Mouse (Mus musculus): ENCODE measurements at regions not wholly inside any gene's neighbourhood (a gene's known extent, or its start where the extent isn't known, plus 50 kb on each side); places are given as distances from the start of the nearest gene placed in this dataset.

DNA sequence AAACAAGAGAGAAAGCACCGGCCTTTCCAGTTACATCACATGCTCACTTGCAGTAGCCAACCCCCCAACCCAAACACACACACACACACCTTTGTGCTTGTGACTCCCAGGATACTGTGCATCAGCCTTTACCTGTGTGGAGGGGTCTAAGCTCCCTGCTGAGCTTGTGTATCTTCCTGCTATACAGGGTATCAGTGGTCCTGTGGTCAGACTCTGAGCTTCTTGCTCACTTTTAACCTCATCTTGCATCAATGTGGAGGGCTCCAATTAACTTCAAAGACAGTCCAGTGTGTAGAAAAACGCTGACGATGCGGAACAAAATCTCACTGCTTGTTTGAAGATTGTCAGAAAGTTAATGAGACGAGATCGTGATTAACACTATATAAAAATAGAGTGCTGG, 71.4 kb upstream of the Gypa start:
- no peak for DNase-seq (ENCODE audit: extremely low spot score in 1 of 2, low spot score in 1 of 2)

DNA sequence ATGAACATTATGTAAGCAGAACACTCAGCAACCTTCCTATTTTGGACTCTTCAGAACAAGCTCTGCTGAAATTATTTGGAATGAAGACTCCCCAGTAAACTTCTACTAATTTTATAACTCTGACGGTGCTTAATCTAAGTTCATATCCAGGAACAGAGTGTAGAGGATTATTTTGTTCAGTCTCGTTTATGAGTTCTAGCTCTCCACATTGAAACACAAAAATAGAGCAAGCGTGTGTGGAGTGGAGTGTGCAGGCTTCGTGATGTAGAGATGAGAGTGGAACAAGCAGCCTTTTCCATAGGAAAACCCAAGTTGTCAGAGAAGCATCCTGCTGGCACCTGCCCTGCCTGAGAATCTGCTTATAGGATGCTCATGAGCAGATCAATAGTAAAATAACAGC, 77.5 kb upstream of the Gypa start:
- DNase-seq (ENCODE audit: extremely low spot score in 1 of 2, low spot score in 1 of 2) = no peak

DNA sequence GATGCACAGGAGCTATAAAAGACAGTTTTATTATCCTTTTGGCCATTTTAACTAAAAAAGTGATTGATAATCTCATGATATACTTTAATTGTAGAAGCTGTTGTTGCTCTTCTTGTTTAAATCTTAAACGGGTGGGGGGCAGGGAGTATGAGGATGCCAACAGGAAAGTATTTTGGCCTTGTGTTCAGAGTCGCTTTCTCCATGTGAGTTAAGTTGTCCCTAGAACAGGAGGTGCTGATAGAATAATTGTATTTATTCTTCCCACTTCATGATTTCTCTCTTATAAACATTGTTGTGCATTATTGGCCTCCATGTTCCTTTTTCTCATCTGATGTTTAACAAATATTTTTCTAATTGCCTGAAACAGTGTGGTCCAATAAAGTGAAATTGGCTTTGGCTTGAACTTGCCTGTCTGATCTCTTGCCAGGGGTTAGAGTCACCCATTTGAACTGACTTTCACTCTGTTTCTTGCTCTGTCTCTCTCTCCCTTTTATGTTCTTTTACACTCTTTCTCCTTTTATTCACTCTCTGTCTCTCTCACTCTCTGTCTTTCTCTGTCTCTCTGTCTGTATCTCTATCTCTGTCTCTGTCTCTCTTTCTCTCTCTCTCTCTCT, 93.9 kb upstream of the Gypa start:
- no peak for DNase-seq (ENCODE audit: extremely low spot score in 1 of 2, low spot score in 1 of 2)

DNA sequence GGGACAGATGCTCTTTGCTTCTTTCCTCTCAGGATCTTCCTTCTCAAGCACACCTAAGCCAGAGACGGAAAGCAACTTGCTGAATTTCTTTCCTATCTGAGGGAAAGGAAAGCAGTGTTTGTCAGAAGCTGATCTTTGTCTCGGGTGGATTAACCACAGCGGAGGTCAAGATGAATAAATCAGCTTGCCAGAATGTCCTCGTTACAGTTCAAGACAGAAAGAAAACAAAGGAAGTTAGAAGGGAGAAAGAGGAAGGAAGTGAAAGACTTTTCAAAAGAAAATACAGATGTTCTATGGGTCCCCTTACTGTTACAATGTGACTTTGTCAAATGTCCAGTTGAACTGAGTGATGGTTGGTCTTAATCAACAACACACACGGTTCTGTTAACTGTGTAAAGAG, 98.6 kb upstream of the Gypa start:
- DNase-seq (ENCODE audit: extremely low spot score in 1 of 2, low spot score in 1 of 2) = no peak

DNA sequence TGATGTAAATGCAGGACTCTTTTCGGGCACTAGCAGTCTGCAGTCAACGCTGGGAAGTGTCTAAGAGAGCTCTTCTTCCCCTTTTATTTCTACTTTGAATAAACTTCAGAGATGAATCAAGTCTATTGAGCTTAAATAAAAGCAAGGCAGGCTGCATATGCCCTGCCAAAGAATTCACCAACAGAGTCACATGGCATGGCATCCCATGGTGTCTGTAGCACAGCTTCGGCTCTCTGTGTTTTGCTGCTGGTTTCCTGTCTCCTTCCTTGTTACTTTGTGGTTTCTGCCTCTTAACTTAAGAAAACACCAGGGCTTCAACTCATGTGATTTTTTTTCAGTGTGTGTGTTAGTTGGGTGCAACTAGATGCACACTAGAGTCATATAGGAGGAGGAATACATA, 100.5 kb upstream of the Gypa start:
- DNase-seq (ENCODE audit: extremely low spot score in 1 of 2, low spot score in 1 of 2) = no peak

DNA sequence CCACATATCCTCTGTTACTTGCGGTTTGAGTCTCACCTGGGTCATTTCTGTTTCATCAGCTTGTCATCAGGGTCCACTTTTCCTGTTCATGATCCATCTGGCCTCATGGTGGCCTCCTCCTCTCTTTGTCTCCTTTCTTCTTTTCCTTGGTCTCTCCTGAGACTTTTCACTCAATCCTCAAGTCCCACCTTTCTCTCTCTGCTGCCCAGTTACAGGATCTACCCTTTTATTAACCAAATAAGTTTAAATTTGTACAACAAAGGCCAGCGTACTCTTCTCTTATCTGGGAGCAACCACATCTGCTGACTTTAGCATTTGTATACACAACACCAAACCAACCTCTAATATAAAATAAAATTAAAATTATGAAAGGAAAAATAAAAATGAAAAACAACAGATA, 124.4 kb upstream of the Gypa start:
- DNase-seq (ENCODE audit: extremely low spot score in 1 of 2, low spot score in 1 of 2) = no peak

DNA sequence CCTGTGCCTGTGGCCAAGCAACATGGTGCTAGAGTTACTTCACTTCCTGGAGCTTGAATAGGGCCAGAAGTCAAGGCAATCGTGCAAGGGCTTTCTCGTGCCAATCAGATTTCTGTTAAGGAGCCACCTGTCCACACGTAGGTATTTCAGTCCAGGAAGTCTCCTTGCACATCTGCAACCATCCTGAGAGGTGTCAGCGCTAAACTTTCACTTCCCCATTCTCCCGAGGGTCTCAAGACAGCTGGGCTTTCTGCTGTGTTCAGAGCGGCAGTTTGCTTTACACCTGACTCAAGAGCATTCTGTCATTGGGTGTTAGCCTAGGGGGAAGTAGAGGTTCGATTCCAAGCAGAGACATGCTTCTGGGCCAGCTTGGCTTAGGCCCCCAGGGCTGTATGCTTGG, 129.5 kb upstream of the Gypa start:
- no peak for DNase-seq (ENCODE audit: extremely low spot score in 1 of 2, low spot score in 1 of 2)

DNA sequence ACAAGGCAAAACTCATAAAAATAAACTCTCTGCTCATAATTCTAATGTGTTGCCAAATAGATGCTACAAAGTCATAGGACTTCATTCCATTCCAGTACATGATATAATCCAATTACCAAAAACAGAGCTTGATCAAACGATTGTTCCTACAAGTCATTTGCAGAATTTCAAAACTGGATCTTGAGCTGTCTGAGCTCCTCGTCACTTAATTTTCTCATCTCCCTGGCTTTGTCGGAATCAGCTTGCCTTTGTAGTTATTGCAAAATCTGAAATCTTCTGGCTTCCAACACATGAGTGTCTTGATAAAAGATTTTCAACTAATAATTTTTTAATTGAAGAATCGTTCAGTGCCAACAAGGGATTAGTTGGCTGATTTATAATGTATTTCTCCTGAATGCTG, 150.3 kb upstream of the Gypa start:
- no peak for DNase-seq (ENCODE audit: extremely low spot score in 1 of 2, low spot score in 1 of 2)

DNA sequence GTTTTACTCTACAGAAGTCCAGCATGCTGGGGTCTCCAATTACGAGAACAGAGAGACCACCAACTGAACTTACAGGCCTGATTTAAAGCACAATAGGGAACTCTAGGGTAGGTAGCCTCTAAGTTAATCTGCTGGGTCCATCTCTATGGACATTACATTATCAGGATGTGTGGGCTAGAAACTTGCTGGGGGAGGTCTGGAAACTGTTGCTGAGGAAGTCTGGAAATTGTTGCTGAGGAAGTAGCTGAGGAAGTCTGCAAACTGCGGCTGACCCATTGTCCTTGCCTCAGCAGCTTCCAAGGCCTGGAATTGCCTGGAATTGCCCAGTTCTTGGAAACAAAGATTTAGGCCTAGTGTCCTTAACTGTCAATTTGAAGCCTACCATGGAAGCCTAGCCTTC, 155.7 kb upstream of the Gypa start:
- no peak for DNase-seq (ENCODE audit: extremely low spot score in 1 of 2, low spot score in 1 of 2)

DNA sequence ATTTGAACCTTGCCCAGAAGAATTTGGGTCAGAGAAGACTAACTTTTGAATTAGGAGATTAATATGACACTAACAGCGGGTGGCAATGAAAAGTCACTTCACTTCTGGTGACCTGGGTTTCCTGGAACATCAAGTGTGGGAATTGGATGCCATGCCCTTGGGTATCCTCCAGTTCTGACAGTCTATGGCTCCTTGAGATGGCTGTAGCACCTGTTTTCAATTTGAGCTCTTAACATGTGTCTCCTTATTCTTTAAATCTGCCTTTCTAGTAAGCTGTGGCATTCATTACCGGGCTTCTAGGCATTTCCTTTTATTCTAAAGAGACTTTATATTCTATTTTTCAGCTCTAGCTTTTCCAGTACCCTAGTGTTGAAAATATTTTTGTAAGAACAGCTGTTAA, 164.9 kb upstream of the Gypa start:
- DNase-seq (ENCODE audit: extremely low spot score in 1 of 2, low spot score in 1 of 2) = no peak

DNA sequence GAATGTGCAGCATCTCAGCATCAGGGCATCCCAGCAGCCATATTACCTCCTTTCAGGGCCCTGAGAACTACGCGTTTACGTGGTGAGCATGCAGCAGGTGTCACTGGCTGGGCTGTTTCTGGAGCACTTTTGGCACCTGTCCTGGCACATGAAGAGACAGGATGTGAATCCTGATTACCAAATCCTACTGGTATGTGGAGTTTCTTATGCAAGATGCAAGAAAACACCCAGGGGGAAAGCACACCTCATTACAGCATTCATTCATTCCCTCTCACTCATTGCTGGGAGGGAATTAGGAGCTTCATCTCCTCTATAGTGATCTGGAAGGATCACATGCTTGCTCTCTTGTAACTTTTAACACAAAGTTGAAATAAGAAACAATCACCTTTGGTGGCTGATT, 167.7 kb upstream of the Gypa start:
- DNase-seq (ENCODE audit: extremely low spot score in 1 of 2, low spot score in 1 of 2) = no peak

DNA sequence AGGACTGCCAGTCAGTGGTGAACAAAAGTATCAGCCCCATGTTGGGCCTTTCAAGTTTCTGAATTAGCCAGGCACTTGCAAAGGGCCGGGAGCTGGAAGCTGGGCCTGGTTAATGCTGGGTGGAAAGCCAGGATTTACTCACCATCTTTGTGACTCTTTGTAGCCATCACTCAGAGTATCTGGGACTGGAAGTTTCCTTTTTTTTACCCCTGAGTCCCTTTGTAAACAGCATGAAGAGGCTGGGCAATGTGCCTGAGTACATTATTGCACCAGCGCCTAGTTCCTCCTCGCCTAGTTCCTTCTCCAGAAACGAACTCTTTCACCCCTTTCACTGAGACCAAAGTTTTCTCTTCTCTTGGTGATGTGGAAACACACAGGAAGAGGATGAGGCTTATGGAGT, 168.4 kb upstream of the Gypa start:
- DNase-seq (ENCODE audit: extremely low spot score in 1 of 2, low spot score in 1 of 2) = no peak

DNA sequence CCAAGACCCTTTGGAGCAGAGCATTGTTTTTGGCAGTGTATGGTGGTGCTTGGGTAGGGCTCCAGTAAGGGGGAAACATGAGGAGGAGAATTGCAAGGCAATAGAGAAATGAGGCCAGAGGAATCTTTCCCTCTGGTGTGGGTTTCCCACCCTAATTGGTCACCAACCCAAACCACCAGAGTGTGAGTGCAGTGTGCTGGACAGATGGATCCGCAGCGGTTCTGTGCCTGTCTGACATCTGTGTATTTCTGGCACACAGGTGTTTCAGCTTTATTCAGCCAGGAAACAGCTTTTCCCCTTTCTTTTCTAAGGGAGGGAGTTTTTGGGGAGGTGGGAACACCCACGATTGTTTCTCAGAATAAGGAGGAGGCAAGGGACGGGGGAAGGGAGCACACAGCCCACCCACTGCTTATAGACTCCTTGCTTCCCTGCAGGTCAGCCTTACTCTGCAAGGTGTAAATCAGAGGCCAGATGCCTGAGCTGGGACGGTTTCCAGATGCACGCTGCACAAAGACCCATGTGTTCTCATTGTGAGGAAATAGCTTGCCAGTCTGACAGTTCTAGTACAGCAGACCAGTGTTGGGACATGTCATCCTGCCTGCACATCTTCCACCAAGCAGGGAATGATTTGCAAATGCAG, 175.2 kb upstream of the Gypa start:
- DNase-seq (ENCODE audit: extremely low spot score in 1 of 2, low spot score in 1 of 2) = no peak

DNA sequence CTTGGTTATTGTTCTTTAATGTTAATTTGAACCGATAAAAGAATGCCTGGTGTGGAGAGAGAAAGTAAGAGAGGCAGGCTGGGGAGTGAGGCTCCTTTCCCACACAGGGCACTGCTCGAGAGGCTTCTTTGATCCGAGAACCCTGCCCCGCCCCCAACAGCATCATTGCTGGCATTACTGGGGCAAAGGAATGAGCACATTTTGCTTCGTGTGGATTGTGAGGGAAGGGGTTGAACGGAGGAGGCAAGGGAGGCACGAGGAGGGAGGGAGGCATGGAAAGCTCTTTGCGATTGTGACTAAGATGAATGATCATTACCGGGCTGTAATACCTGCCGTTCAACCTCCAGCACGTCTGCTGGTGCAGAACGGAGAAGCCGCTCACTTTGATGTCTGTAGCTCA, 178.2 kb upstream of the Gypa start:
- peak; percentile 17 to 42 for DNase-seq (ENCODE audit: extremely low spot score in 1 of 2, low spot score in 1 of 2)

DNA sequence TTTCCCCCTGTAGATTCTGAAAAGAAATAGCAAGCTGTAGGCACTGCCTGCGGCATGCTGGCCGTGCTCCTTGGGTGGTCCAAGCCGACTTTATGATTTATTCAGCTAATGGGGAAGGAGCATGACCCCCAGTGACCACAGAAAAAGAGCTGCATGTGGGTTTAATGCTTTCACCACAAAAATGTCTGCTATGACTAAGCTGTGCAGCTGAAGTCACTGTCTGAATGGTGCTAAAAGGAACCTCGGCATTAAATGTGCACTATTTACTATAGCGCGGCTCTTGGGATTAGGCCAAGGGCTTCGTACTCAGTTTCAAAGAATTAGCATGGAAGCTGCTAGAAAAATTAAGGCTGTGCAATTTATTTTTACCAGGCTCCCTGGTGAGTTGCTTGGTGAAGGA, 178.8 kb upstream of the Gypa start:
- peak in 1 of 2 experiments; percentile 5 for DNase-seq (ENCODE audit: extremely low spot score in 1 of 2, low spot score in 1 of 2)

DNA sequence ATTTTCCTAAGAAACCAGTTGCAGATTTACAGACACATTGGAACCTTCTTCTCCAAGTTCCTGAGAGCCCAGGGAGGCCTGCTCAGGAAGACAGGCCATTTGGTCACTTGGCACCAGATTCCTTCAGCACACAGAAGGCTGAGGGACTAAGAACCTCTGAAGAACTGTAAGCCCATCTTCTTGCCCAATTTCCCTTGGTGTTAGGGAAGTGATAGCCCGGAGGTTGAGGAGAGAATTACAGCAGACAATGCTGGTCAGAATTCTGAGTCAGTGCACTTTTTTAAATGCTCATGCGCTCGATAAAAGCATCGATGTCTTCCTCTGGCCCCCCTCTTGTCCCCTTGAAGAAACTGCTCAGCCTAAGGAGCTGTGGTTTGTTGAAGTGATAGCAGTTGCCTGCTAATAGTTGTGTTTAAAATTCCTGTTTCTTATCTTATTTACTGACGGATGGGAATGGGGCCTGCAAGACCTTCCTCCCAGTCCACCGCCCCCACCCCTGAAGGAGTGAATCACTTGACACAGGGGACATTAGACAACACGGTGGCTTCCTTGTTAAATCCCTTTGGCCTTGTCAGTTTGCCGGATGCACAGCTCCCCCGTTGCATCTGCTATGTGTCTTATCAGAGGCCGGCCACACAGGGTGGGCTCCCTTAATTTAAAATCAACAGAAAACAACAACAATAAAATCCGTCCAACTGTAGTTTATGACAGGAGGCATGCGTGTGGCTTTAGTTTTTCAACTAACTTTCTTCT, 179.5 kb upstream of the Gypa start:
- DNase-seq (ENCODE audit: extremely low spot score in 1 of 2, low spot score in 1 of 2) = no peak

DNA sequence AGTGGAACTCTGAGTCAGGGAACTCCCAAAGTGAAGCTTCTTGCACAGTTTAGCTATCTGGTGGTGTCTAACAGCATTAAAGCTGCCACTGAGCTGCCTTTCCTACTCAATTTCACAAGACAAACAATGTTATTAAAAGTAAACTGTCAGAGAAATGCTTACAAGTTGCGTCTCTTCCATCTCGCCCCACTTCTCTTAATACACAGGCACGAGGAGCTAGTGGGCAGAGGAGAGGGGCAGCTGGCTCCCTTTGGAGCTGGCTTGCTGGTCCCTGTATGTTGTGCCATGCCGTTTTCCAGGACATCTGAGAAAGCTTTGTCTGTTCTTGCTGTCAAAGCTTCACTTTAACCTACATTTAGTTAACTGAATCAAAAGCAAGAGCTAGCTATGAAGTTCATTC, 185.8 kb upstream of the Gypa start:
- no peak for DNase-seq (ENCODE audit: extremely low spot score in 1 of 2, low spot score in 1 of 2)

DNA sequence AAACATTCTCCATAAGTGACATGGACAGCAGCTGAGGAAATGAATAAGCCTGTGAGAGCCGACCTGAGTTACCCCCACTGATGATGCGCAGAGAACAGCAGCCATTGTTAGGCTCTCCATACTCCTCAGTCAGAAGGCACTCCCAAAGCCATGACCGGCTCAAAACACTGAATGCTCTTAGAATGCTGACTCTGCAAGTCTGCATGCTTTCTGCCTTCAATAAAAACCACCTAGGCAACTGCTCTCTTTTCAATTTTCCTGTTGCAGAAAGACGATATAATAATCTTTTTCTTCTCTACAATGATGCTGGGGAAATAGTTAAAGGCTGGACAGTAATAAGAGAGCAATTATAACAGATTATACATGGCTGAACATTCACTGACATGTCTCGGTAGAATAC, 195.0 kb upstream of the Gypa start:
- DNase-seq (ENCODE audit: extremely low spot score in 1 of 2, low spot score in 1 of 2) = no peak

DNA sequence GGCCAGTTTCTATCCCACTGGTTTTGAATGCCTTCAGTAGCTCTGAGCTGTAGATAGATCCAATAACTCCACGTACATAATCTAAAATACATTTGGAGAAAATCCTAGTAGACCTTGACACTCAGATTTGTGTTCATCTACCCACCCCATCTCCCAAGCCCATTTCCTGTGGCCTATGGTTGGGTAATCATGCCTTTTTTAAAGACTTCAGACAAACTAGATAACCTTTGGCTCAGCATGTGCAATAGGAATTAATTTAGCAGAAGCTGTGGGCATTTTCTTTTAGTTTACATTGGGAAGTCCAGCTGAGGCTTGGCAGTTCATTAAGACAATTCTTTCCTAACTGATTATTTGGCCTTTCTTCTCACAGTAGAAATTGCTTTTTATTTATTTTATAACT, 203.3 kb upstream of the Gypa start:
- DNase-seq (ENCODE audit: extremely low spot score in 1 of 2, low spot score in 1 of 2) = no peak

DNA sequence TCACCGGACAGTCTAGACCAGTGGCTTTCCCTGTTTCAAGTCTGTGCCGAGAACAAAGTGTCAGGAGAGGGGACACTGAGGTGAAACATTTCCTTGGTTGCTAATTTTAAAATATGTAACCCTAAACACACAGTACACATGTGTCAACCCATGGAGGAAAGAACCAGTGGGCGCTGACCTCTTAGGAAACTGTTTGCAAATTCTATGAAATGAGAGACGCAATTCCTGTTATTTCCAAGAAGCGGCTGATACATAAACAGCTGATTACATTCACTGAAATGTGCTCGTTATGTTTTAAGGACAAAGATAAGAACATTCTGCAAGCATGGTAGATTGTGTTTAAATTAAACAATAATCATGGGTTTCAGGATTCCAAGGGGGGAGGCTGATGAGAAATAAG, 204.3 kb upstream of the Gypa start:
- DNase-seq (ENCODE audit: extremely low spot score in 1 of 2, low spot score in 1 of 2) = no peak

DNA sequence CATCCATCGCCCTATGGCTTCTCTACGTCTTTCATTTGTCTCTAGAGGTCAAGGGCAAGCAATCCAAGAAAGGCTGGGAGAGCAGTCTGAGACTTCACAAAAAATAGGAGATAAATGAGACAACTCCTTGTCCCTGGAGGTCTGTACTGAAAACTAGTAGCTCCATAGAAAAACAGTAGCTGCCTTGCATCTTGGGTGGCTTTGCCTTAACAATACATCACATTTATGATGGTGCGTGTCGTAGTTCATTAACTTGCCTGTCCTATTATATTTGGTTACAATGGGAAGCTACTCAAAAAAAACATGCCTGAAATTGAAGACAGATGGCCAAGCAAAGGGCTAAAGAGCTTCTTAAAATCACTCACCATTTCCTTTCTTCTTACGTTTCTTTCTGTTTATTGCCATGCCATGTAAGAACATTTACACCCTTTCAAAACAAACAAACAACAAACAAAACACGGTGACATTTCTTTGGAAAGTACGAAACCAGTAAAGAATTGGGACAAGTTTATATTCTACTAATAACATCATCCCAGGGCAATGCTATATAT, 211.2 kb upstream of the Hhip start:
- no peak for DNase-seq (ENCODE audit: extremely low spot score in 1 of 2, low spot score in 1 of 2)

DNA sequence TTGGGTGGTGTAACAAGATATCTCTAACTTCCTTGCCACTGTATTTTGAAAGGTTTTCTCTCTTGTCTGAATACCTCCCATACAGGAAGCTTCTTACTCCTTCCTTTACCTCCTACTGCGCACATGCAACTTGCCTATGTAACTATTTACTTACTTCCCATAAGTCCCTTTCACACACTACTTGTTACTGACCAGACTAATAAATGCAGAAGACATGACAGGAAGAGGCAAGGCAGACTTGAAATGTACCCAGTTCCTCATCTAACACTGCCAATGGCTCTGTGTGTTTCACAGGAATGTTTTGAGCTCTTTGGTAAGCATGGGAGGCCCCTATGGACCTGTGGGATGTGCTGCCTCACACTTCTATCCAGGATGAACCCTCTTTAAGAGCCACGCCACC, 207.1 kb upstream of the Hhip start:
- DNase-seq (ENCODE audit: extremely low spot score in 1 of 2, low spot score in 1 of 2) = no peak
